Mouse (Mus musculus): ENCODE measurements around the gene Syne2. TPM values are rescaled to one million over a fixed set of nuclear protein-coding genes. Genes with fewer than 3 reads are reported as not detected.

Gene Syne2
- total RNA-seq, 2 experiments from 2014 or later: 5.1 to 6.8 TPM

DNA sequence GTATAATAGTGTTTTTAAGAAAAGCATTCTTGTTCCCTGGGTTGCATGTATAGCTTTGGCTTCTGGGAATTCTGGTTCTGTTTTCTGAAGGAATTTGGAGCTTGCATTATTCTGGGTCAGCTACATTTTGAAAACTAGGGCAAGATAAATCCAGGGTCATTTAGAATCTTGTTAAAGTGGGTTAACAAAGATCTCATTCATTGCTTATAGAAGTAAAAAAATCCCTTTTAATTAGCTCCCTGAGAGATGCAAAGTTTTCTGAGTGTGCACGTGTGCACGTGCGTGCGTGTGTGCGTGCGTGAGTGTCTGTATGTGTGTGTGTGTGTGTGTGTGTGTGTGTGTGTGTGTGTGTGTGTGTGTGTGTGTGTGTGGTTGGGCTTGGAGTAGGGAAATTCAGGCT, 42.9 kb downstream of the Syne2 start:
- ATAC-seq (replicated peaks; ENCODE audit: poor library complexity): no peak

DNA sequence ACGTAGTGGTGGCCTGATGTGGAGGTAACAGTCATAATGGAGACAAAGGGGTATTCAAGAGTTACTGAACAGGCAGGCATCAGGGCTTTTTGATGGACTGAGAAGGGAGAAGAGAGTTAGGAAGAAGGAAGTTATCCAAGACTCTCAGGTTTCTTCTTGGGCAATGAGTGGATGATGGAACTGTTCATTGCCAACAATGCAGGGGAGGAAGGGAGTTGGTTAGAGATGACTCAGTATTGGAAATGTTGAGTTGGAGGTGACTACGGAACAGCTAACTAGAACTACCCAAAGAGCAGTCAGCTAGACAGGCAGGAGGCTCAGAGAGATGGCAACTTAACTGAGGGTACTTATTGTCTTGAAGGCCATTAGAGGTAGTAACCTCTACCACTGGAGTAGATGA, 47.2 kb downstream of the Syne2 start:
- no peak for ATAC-seq (replicated peaks; ENCODE audit: poor library complexity)

DNA sequence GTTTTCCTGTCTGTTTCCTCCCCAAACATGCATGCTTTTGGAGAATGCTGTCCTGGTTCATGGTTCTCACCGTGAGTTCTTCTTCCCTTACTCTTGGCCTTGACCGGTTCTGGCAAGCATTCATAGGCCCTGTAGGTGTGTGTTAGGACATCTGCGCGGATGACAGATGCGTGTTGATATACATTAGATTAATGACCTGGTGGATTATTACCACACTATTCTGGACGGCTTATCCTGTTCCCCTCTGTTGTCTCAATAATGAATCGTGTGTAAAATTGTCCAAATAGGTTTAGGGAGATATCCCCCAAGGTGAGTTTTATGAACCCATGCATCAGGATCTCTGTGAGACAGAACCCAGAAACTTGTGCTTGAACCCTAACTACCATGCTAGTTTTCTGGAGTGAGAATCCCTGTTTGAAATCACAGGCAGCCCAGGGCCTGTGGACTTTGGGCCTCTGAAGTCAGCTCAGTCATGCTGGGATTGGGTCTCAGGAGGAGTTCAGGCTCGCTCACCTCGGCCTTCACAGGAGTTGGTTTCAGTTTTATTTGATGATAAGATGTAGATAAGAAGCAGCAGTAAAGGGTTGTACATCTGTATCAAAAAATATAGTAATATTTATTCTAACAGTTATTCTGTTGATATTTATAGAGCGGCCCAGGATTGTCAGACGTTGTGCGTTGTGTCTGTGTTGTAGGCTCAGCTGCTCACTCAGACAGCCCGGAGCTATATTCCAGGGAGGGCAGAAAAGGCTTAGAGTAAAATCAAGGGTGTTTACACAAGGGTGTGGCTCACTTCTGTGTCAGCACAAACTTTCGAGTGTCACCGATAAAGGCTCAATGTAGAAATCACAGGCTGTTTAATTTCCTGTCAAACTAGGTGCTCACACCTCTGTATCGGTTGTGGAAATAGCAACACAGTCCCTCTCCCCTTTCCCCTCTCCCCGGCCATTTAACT, 48.8 kb downstream of the Syne2 start:
- ATAC-seq (replicated peaks; ENCODE audit: poor library complexity): no peak

DNA sequence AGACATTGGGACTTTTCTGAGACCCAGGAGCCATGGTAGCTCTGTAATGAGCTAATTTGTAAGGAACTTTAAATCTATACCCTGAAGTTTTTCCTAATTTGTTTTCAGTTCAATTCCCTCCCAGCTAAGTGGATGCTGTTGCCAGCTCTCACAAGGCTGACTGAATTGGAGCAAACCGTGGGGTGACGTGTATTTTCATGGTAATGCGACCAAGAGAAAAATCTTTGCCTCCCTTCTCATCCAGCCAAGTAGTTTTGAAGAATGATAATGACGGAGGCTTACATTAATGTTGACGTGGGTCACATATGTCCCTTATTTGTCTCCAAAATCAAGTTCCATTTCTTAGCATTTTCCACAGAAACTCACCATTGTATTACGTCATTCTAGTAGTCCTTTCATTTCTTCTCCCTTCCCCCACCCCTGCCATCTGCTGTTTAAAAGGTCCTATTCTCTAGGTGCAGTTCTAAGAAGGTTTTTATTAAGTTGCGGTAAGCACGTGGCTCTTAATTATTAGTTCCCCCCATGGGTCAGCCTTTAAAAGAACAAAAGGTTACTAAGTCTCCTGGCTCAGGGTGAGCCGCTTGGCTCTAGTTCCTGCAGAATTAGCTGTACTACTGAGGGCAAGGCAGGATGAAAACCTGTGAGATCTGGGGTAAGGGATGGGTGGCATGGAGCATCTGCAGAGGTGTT, 55.8 kb downstream of the Syne2 start:
- no peak for ATAC-seq (replicated peaks; ENCODE audit: poor library complexity)

DNA sequence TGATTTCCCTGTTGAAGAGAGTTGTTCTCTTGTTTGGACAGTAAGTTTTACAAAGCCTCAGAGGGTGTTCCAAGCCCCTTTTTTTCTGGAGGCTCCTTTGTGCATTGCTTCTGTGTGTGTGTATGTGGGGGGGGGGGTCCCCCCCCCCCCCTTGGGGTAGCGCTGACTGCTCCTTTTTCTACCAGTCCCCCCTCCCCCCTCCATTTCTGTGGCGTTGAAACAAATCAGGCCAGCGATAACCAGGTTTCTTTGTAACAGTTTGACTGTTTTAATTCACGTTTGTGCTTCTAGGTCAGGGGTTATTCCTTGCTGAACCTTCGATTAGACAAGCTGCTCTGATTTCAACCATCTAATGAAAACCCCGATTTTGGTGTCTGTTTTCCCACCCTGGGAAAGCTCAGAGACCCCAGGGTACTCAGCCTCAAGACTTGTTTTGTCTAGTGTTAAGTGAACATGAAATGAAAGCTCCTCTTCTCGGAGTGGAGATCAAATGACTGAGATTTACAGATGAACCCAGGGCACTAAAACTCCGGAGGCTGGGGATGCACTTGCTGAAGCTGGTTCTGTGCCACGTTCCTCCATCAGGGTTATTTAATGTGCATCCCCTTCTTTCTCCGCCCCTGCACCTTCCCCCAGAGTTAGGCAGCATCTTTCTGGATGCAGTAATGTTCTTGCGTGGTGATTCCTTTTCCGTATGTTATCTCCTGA, 56.5 kb downstream of the Syne2 start:
- no peak for ATAC-seq (replicated peaks; ENCODE audit: poor library complexity)

DNA sequence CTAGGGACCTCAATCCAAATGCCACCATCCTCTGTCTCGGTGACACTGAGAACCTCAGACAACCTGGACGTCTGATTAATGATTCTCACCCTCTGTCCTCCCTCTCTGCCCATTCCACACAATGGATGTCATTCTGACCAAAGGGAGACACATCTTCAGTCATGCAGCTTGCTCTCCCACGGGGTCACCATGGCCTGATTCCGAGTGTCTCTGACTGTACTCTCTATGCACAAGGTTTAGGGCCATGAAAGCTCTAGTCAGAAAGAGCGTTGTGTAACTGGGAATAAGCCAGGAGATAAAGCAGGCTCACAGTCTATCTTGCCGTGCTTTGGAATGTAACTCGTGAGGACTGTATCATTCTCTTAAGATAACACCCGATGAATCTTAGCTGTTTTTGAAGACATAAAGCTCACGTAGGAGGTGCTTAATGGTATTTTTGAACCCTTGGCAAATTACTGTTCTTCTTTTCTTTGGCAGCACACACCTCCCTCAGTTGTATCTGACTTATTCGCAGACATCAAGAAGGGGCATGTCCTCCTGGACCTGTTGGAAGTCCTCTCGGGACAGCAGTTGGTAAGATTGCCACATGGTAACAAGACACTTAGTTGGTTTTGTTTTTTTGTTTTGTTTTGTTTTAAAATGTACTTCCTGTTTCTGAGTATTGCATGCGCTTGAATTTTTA, 61.8 kb downstream of the Syne2 start:
- no peak for ATAC-seq (replicated peaks; ENCODE audit: poor library complexity)

DNA sequence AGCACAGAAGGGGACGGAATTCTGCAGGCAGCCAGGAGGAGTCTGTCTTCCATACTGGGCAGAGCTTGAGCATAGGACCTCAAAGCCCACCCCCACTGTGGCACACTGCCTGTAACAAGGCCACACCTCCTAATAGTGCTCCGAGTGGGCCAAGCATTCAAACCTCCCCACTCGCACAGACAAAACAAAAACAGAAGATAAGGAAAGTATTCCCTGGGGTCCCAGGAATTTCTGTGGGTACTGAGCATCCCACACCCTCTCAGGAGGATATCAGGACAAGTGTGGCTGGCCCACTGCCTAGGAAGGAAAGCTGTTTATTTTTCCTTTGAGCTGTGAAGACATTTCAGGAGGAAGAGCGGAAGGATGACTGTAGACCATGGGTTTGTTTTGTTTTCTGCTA, 63.6 kb downstream of the Syne2 start:
- ATAC-seq (replicated peaks; ENCODE audit: poor library complexity): no peak

DNA sequence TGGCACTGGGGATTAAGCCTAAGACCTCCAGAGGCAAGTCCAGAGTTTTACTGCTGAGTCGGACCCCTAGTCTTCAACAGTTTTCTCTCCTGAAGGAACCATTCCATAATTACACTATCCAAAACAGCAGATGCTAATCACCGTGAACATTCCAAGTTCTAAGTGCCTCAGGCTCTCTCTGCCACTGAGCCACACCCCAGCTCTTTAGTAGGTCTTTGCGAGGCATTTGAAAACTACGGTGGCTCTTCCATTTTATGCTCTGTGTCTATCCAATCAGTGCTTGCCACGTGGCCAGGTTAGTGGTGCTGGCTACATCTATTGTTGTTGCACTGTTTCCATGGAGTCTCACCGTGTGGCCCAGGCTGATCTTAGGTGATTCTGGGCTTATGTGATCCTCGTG, 68.2 kb downstream of the Syne2 start:
- ATAC-seq (replicated peaks; ENCODE audit: poor library complexity): no peak

DNA sequence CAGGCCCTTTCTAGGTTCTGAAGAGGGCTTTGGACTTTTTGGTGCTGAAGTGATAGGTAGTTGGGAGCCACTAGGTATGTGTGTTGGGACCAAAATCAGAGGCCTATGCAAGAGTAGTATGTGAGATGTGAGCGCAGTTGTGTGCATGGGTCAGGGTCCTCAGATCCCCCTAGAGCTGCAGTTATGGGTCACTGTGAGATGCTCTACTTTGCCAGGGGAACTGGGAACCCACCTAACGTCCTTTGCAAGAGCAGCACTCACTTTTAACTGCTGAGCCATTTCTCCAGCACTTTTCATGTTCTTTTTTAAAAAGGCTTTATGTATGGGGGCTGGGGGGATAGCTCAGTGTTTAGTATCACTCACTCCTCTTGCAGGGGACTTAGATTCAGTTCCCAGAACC, 69.0 kb downstream of the Syne2 start:
- ATAC-seq (replicated peaks; ENCODE audit: poor library complexity): no peak

DNA sequence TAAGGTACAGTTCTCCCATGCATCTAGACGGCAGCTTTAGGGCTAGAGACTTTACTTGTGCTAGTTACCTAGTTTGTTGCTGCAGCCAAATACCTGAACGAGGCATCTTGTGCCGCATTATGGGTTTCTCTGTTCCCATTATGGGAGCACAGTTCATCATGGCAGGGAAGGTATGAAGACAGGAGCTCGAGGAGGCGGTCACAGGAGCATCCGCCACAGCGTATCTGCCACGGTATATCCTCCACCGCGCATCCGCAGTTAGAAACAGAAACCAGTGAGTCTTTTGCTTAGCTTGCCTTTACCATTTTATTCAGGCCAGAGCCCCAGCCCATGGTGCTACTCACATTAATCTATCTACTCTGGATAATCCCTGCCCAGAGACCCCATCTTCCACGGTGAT, 70.8 kb downstream of the Syne2 start:
- no peak for ATAC-seq (replicated peaks; ENCODE audit: poor library complexity)

DNA sequence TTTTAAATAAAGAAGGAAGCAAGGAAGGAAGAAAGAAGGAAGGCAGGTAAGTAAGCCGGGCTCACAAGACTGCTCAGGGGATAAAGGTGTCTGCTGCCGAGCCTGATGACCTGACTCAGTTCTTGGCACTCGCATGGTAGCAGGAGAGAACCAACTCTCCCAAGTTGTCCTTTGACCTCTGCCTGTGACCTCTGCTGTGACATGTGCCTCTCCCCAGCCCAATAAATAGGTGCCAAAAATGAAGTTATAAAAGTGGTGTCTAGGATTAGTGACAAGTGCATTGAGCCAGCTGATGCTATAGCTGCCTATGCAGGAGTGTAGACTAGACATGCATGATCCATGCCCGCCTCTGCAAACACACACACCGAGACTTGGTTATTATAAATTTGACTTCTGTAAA, 73.3 kb downstream of the Syne2 start:
- no peak for ATAC-seq (replicated peaks; ENCODE audit: poor library complexity)

DNA sequence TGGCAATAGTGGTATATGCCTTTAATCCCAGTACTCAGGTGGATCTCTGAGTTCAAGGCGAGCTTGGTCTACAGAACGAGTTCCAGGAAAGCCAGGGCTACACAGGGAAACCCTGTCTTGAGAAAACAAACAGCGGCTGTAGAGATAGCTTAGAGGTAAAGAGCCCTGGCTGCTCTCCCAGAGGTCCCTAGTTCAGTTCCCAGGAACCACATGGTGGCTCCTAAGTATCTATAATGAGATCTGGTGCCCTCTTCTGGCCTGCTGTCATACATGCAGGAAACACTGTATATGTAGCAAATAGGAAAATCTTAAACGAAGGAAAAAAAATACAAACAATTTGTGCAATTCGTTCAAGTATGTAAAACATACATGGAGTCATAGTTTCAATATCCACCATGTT, 75.5 kb downstream of the Syne2 start:
- 0 out of 2 replicates have a peak, but pooled peaks have one; percentile 46 for ATAC-seq (replicated peaks; ENCODE audit: poor library complexity)

DNA sequence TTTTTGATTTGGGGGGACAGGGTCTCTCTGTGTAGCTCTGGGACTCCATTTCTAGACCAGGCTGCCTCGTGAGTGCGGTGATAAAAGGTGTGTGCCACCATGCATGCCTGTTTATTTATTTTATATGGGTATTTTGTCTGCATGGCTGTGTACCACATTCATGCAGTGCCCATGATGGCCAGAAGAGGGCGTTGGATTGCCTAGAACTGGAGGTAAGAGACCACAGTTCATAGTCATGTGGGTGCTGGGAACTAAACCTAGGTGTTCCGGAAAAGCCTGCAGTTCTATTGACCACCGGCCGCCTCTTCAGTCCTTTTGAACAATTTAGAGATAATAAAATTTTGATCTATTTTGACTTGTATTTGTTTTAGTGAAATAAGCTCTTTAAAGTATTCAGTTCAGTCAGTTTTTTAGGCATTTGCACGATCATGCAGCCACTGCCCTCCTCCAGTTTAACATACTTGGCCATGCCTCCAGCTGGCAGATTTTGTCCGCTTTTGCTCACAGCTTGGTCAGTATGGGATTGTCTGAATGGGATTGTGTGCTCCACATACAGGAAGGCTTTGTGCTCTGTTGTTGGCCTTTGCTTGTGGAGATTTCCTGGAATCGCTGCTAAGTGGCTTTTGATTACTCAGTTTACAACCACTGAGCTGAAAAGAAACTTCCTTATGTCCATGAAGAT, 76.5 kb downstream of the Syne2 start:
- ATAC-seq (replicated peaks; ENCODE audit: poor library complexity): no peak

DNA sequence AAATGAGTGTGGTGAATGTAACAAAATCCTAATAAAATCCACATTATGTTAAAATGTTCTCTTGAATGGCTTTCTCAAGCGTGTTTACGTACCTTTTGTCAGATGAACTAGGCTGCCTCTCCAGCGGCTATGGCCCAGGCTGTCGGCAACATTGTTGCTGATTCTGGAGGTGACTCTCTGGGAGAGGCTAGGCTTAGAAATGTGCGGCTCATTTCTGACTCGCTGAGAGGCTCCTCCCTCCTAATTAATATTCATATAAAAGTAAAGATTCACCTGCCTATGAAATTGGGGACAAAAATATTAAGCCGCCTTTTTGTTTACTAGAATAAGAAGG, 77.0 kb downstream of the Syne2 start:
- ATAC-seq (replicated peaks; ENCODE audit: poor library complexity): no peak

DNA sequence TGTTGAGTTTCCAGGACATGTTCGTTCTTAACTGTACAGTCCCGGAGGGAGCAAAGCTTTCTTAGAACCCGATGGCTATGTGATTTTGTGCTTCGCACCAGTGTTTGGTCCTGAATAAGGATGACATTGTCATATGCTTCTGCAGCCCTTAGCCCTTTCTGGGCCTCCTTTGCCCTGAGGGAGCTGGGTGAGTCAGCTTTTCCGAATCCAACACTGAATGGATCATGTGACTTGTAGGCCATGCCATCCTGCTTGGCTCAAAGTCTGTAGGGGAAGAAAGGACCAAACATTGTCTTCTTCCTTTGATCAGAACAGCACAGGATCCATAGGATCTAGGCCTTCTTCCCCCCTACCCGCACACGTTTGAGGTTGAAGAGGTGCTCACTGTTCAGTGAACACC, 79.9 kb downstream of the Syne2 start:
- no peak for ATAC-seq (replicated peaks; ENCODE audit: poor library complexity)

DNA sequence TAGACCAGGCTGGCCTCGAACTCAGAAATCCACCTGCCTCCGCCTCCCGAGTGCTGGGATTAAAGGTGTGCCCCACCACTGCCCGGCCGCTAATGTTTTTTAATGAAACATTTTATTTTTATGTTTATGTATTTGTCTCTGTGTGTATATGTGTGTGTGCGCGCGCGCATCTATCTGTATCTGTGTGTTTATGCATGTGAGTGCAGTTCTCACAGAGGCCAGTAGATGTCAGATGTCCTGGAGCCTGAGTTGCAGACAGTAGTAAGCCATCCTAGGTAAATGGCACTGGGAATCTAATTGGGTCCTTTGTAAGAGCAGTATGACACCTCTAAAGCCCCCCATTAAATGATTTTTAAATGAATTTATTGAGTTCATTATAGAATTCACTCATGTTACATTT, 83.8 kb downstream of the Syne2 start:
- no peak for ATAC-seq (replicated peaks; ENCODE audit: poor library complexity)

DNA sequence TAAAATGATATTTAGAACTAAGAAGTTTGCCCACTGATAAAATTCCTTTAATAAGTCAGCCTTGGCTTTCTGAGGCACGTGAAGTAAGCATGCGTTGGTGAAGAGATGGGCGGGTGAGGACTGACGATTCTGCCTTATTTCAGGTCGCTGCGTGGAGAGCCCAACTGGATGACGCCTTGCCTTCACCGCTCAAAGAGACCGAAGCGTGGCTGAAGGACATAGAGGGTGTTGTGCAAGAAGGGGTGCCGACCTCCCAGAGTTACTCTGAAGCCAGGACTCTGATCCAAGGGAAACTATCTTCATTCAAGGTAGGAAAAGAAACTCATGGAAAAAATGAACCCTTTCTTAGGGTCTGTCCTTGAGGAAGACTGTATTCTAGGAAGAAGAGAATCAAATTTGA, 86.1 kb downstream of the Syne2 start:
- no peak for ATAC-seq (replicated peaks; ENCODE audit: poor library complexity)

DNA sequence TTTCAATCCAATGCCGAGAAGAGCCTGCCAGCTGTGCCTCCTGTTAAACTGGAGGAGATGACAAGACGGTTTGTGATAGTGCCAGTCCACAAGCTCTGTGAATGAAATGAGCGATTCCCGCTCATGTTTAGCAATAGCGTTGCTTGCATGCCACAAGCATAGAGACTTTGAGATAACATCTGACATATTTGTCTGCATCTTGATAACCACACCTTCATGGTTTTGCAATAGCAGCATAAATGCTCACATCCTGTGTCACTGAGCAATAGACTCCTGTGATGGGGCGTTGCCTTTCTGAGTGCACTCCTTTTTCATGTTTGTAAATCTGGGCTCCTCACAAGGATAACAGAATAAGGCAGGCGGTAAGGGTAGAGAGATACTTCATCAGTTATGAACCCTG, 87.4 kb downstream of the Syne2 start:
- no peak for ATAC-seq (replicated peaks; ENCODE audit: poor library complexity)

DNA sequence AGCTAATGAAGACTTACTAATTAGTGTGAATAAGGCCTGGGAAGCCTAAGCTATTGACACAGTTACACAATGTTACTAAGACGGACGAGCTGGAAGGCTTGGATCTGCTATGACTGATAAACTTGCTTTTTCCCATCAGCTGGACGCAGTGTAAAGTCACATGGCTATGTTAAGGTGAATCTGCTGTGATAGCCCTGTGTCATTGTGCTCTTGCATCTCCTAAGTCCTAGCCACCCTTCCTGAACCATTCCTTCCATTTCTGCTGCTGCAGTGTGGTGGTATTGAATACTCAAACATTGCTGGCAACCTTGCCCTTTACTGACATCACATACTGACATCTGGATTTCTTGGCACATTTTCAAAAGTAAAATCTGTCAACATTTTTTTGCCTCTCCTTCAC, 90.5 kb downstream of the Syne2 start:
- ATAC-seq (replicated peaks; ENCODE audit: poor library complexity): no peak

DNA sequence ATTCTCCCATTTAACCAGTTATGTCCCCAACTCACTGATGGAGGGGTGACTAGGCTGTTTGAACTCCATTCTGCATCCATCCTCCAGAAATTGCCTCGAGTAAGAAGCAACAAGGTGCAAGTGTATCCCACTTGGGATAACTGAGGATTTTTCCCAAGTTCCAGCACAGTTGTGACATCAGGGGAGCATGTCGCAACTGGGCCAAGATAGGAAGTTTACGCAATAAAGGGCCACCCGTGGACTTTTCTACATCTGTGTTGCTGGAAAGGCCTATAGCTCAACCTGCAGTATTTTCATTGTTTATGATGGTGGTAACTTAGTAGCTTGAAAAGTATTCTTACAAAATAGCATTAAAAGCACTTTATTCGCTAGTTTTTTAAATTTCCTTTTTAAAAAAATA, 97.8 kb downstream of the Syne2 start:
- 0 out of 2 replicates have a peak, but pooled peaks have one; percentile 4 for ATAC-seq (replicated peaks; ENCODE audit: poor library complexity)

DNA sequence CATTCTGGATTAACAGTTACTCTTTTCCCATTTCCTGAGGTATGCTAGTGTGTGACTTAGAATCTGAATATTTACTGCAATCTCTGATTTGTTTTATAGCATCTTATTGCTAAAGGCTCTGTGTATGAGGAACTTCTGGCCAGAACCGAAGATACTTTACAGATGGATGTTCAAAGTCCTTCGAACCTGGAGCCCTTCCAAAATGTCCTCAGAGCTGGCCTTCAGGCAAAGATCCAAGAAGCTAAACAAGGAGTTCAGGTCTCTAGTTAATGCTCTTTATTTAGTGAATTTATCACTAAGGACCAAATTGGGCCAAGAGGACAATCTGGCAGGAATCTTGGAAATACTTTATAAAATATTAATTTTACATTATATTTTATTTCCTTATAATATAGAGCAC, 100.5 kb downstream of the Syne2 start:
- ATAC-seq (replicated peaks; ENCODE audit: poor library complexity): no peak

Data from megakaryocyte progenitor cell, adult 5-6 weeks (primary cell).